Mouse (Mus musculus) megakaryocyte progenitor cell, adult 5-6 weeks (primary cell): Measurements from ENCODE around the gene Tmem45a2. TPM values are rescaled to one million over a fixed set of nuclear protein-coding genes. Genes with fewer than 3 reads are reported as not detected.

Source experiments
- total RNA-seq, 2 experiments: library from RNA; stranded (forward) in 1 of 2; stranded (reverse) in 1 of 2; fragments of 157-497, 149-512 nt in 1 of 2; fragments of 200-1000 nt in 1 of 2; gene quantifications; 2 replicates each; pipeline versions ENCODE4 v1.2.3 to v1.2.4; 2015 to 2017

Gene Tmem45a2
- total RNA-seq, 2 experiments from 2014 or later: 0.07 TPM; not detected in 1

Other genes starting within 250 kb of the Tmem45a2 start
- not detected in 2 replicates for gene Tmem45a, start 185.2 kb downstream of the Tmem45a2 start, total RNA-seq (2015)
- gene Tmem45a, start 185.2 kb downstream of the Tmem45a2 start, total RNA-seq (2017): not detected in 2 replicates
- gene Lnp1, start 143.3 kb downstream of the Tmem45a2 start, total RNA-seq (2015): not detected in 2 replicates
- not detected in 2 replicates for gene Lnp1, start 143.3 kb downstream of the Tmem45a2 start, total RNA-seq (2017)
- 92.0 and 95.9 TPM in 2 replicates for gene Tomm70a, start 50.3 kb upstream of the Tmem45a2 start, total RNA-seq (2015)
- gene Tomm70a, start 50.3 kb upstream of the Tmem45a2 start, total RNA-seq (2017): 68.3 and 73.8 TPM in 2 replicates
- 35.2 and 40.7 TPM in 2 replicates for gene Nit2, start 96.0 kb upstream of the Tmem45a2 start, total RNA-seq (2015)
- gene Nit2, start 96.0 kb upstream of the Tmem45a2 start, total RNA-seq (2017): 30.9 and 38.1 TPM in 2 replicates
- 36.9 and 40.2 TPM in 2 replicates for gene Tbc1d23, start 160.1 kb upstream of the Tmem45a2 start, total RNA-seq (2015)
- 46.5 and 53.8 TPM in 2 replicates for gene Tbc1d23, start 160.1 kb upstream of the Tmem45a2 start, total RNA-seq (2017)
- gene Tmem30c, start 221.5 kb upstream of the Tmem45a2 start, total RNA-seq (2015): 0.20 TPM in 1 of 2 replicates, not detected in the other
- not detected in 2 replicates for gene Tmem30c, start 221.5 kb upstream of the Tmem45a2 start, total RNA-seq (2017)